Mouse (Mus musculus): ENCODE measurements around the gene Dnajc6. TPM values are rescaled to one million over a fixed set of nuclear protein-coding genes. Genes with fewer than 3 reads are reported as not detected.

The Dnajc6 gene
- polyA plus RNA-seq, 1 experiment from 2014 or later = 1.7 TPM

DNA sequence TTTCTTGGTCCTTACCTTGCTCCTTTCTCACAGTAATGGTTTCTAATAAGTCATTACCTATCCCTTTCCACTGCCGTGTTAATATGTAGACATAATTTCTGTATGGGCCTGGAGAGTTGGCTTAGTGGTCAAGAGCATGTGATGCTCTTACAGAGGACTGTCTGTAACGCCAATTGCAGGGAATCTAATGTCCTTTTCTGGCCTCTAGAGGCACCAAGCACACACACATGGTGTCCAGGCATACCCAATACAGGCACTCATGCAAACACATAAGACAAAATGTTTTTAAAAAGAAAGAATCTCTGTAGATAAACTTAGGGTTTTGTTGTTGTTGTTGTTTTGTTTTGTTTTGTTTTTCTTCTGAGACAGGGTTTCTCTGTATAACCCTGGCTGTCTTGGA, 121.3 kb downstream of the Dnajc6 start:
- H3K36me3 ChIP-seq = no peaks in the 10 kb centered on the region
- H3K9ac ChIP-seq = no peak overlapping the region
- H3K4me2 ChIP-seq = no peak overlapping the region
- ATAC-seq (ENCODE audit: insufficient read depth, low FRiP score, low read depth) = no peak
- H3K27me3 ChIP-seq (replicated peaks) = no peaks in the 10 kb centered on the region
- no peaks in the 10 kb centered on the region for H3K9me3 ChIP-seq
- no peak overlapping the region for H3K4me3 ChIP-seq (replicated peaks)
- H3K27ac ChIP-seq = no peak overlapping the region
- no peaks in the 10 kb centered on the region for H3K4me1 ChIP-seq
- 60% methylated on average over 2 of the region's 2 CpGs for WGBS

DNA sequence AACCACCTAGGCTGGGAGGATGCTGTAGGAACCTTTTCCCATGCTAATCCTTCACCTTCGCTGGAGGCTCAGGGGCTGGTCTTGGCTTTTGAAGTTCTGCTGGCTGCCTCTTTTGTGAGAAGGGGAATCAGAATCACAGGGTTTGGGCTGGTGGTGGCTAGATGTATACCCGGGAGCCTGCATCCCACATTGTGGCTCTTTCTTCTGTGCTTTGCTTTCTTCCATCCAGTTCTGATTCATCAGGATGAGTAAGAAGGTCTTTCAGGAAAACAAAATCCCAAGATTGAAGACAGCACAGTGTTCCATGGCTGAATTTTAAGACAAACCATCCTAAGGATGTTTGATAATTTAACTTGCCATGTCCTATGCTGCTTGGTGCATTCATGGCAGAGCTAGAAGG, 123.8 kb downstream of the Dnajc6 start:
- Histone ChIP-seq H3K4me1 (no peaks in the 10 kb centered on the region), H3K4me2 (no peak overlapping the region), H3K4me3 (replicated peaks) (no peak overlapping the region), H3K27me3 (replicated peaks) (no peaks in the 10 kb centered on the region), H3K9me3 (no peaks in the 10 kb centered on the region), H3K9ac (no peak overlapping the region), H3K36me3 (no peaks in the 10 kb centered on the region), H3K27ac (no peak overlapping the region)
- no peak for ATAC-seq (ENCODE audit: insufficient read depth, low FRiP score, low read depth)
- 52% methylated on average over 2 of the region's 2 CpGs for WGBS

GRCm38 (mm10) chr4:101621241-101621640, 124.8 kb downstream of the Dnajc6 start:
- H3K4me3 ChIP-seq (replicated peaks) = no peak overlapping the region
- no peaks in the 10 kb centered on the region for H3K9me3 ChIP-seq
- no peaks in the 10 kb centered on the region for H3K36me3 ChIP-seq
- no peak for ATAC-seq (ENCODE audit: insufficient read depth, low FRiP score, low read depth)
- H3K4me1 ChIP-seq = no peaks in the 10 kb centered on the region
- H3K4me2 ChIP-seq = no peak overlapping the region
- H3K27me3 ChIP-seq (replicated peaks) = no peaks in the 10 kb centered on the region
- H3K9ac ChIP-seq = no peak overlapping the region
- no peak overlapping the region for H3K27ac ChIP-seq
- 85% methylated on average over 5 of the region's 5 CpGs for WGBS

DNA sequence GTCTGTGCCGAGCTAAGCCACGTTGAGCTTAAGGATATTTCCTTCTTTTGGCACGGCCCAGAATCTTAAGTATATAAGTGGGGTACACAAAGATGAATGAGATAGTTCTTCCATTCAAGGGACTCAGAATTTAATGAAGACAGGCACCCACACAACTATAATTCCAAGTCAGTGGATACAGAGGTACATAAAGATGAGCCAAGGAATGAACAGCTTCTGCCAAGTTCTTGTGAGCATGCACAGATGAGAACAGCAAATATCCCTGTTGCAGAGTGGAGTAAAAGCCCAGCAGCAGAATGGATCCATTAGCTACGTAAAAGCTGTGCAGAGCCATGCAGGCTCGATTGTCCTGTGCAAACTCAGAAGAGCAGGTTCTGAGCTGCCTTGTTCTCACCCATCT, 128.8 kb downstream of the Dnajc6 start:
- no peaks in the 10 kb centered on the region for H3K4me1 ChIP-seq
- 78% methylated on average over 5 of the region's 5 CpGs for WGBS
- no peaks in the 10 kb centered on the region for H3K27me3 ChIP-seq (replicated peaks)
- no peaks in the 10 kb centered on the region for H3K9me3 ChIP-seq
- H3K9ac ChIP-seq = no peak overlapping the region
- H3K27ac ChIP-seq = no peak overlapping the region
- H3K4me2 ChIP-seq = no peak overlapping the region
- no peak overlapping the region for H3K4me3 ChIP-seq (replicated peaks)
- ATAC-seq (ENCODE audit: insufficient read depth, low FRiP score, low read depth) = no peak
- no peaks in the 10 kb centered on the region for H3K36me3 ChIP-seq

DNA sequence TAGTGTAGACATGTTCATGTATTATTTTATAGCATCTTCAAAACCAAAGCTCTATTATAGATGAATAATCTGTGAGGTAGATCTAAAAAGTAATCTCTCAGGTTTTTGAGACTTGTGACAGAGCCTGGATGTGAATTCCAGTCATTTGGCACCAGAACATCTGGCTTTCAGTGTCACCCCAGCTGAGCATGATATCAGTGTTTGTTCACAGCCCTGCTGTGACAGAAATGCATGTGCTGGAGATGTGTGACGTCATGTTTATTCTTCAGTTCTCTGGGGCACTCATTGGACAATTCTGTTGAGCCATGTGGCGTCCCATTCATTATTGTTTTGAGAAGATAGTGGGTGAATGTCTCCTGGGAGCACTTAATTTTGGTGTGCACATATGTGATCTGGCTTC, 139.1 kb downstream of the Dnajc6 start:
- WGBS = 56% methylated on average over 2 of the region's 2 CpGs
- H3K4me2 ChIP-seq = no peak overlapping the region

DNA sequence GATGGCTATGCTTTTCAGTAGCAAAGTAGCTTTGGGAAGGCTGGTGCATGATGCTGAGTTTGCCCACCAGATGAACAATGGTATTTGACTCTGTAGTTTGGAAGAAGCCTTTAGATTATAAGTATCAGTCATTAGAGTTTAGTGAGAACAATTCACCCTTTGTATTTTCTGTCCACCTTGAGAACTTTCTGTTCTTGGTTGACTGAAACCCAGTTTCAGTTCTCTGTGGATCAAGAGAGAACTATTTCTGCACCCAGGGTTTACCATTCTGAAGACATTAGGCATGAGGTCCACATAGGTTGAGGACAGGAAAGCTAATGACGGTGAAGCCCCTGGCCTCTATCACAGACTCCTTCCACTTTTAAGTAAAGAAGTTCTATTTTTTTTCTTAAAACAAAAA, 141.0 kb downstream of the Dnajc6 start:
- Histone ChIP-seq H3K4me2 (no peak overlapping the region), H3K27me3 (replicated peaks) (no peaks in the 10 kb centered on the region), H3K9ac (no peak overlapping the region), H3K4me1 (no peaks in the 10 kb centered on the region), H3K4me3 (replicated peaks) (no peak overlapping the region), H3K27ac (no peak overlapping the region), H3K9me3 (no peaks in the 10 kb centered on the region), H3K36me3 (no peaks in the 10 kb centered on the region)
- WGBS = 89% methylated on average over 1 of the region's 1 CpGs
- ATAC-seq (ENCODE audit: insufficient read depth, low FRiP score, low read depth) = no peak

More for the DNA sequence above, 139.1 kb downstream of the Dnajc6 start:
- Histone ChIP-seq H3K9me3 (no peaks in the 10 kb centered on the region), H3K27me3 (replicated peaks) (no peaks in the 10 kb centered on the region), H3K27ac (no peak overlapping the region), H3K4me1 (no peaks in the 10 kb centered on the region), H3K36me3 (no peaks in the 10 kb centered on the region), H3K4me3 (replicated peaks) (no peak overlapping the region), H3K9ac (no peak overlapping the region)
- ATAC-seq (ENCODE audit: insufficient read depth, low FRiP score, low read depth) = no peak

DNA sequence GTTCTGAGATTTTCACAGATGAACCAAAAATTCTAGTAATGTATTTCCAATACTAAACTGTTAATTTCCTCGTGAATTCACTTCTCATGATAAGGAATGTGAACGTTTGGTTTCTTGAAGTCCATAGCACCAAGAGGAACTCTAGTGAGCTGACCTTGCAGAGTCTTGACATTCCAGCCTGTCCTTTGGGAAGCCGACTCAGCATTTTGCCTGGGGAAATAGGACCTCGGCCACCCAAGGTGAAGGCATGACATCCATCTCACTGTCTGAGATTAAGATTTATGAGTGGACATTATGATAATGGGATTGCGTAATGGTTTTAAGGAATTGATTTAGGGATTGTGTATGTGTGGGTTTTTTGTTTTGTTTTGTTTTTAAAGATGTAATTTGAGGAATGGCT, 144.2 kb downstream of the Dnajc6 start:
- no peaks in the 10 kb centered on the region for H3K36me3 ChIP-seq
- no peak overlapping the region for H3K4me2 ChIP-seq
- 53% methylated on average over 5 of the region's 5 CpGs for WGBS
- no peak overlapping the region for H3K27ac ChIP-seq
- H3K9ac ChIP-seq = no peak overlapping the region
- no peaks in the 10 kb centered on the region for H3K9me3 ChIP-seq
- no peaks in the 10 kb centered on the region for H3K4me1 ChIP-seq
- no peak for ATAC-seq (ENCODE audit: insufficient read depth, low FRiP score, low read depth)
- no peak overlapping the region for H3K4me3 ChIP-seq (replicated peaks)
- H3K27me3 ChIP-seq (replicated peaks) = no peaks in the 10 kb centered on the region

GRCm38 (mm10) chr4:101642708-101643107, 146.3 kb downstream of the Dnajc6 start:
- no peaks in the 10 kb centered on the region for H3K9me3 ChIP-seq
- ATAC-seq (ENCODE audit: insufficient read depth, low FRiP score, low read depth) = no peak
- H3K4me2 ChIP-seq = no peak overlapping the region
- H3K4me1 ChIP-seq = 0 out of 2 replicates have a peak, but pooled peaks cover 2% of the 10 kb centered on the region
- no peak overlapping the region for H3K27ac ChIP-seq
- no peaks in the 10 kb centered on the region for H3K36me3 ChIP-seq
- H3K4me3 ChIP-seq (replicated peaks) = no peak overlapping the region
- no peak overlapping the region for H3K9ac ChIP-seq
- 80% methylated on average over 6 of the region's 6 CpGs for WGBS
- H3K27me3 ChIP-seq (replicated peaks) = no peaks in the 10 kb centered on the region

DNA sequence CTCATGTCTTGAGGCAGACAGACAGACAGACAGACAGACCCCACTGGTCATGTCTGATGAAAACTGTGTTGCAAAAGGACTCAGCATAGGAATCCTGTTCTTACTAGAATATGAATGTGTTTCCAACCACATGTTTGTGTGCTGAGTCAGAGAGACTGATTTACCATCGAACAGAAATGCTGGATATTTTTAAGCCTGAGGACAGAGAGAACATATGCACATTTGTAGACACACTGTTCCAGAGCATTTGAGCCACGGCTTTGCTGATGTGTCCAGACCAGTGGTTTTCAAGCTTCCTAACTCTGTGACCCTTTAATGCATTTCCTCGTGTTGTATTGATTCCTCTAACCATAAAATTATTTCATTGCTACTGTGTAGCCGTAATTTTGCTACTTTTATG, 146.8 kb downstream of the Dnajc6 start:
- H3K4me2 ChIP-seq = no peak overlapping the region
- no peaks in the 10 kb centered on the region for H3K36me3 ChIP-seq
- no peak for ATAC-seq (ENCODE audit: insufficient read depth, low FRiP score, low read depth)
- 84% methylated on average over 4 of the region's 4 CpGs for WGBS
- H3K4me1 ChIP-seq = 0 out of 2 replicates have a peak, but pooled peaks cover 2% of the 10 kb centered on the region
- H3K27me3 ChIP-seq (replicated peaks) = no peaks in the 10 kb centered on the region
- H3K9ac ChIP-seq = no peak overlapping the region
- H3K27ac ChIP-seq = no peak overlapping the region
- H3K9me3 ChIP-seq = no peaks in the 10 kb centered on the region
- no peak overlapping the region for H3K4me3 ChIP-seq (replicated peaks)

GRCm38 (mm10) chr4:101646857-101647195, 150.4 kb downstream of the Dnajc6 start:
- Histone ChIP-seq H3K36me3 (no peaks in the 10 kb centered on the region), H3K4me2 (peak overlapping the region; percentile 73), H3K4me3 (replicated peaks) (peak overlapping the region; percentile 79), H3K9me3 (no peaks in the 10 kb centered on the region), H3K27ac (peak overlapping the region; percentile 81), H3K27me3 (replicated peaks) (no peaks in the 10 kb centered on the region), H3K4me1 (peaks cover 6% of the 10 kb centered on the region; the same call in 1 of the 2 replicates), H3K9ac (peak overlapping the region; percentile 61)
- peak; percentile 4 for ATAC-seq (ENCODE audit: insufficient read depth, low FRiP score, low read depth)
- WGBS = 0% methylated on average over 8 of the region's 8 CpGs

DNA sequence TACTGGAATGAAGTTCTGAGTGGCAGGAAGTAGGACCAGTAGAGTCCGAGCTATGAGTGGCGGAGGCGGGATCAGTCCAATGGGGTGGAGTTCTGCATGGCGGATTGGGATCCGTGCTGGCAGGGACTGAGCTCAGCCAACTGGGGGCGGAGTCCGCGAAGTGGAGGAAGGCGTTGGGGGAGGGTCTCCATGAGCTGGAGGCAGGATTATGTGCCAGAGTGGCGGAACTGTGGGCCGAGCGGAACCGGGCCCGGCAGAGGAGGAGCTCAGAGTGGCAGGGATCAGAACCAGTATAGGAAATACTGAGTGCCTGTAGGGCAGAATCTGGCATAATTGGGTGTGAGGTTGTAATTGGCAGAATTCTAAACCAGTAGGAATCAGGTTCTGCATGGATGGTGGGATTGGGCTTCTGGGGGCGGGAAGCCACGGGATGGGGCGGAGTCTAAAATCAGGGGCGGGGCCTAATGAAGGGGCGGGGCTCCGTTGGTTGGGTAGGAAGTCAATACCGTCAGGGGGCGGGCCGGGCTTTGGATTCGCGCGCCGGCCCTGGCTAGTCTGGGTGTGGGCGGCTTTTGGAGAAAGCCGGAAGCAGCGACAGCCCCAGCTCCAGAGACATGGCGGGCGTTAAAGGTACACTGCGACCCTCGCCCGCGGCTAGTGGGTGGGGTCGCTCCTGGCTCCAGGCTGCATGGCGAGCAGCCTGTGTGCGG, 150.9 kb downstream of the Dnajc6 start, which contains the start of gene Leprot:
Gene Leprot, plus strand, starts transcription at position 523 of the 710 bp plus-strand sequence.
- ATAC-seq (ENCODE audit: insufficient read depth, low FRiP score, low read depth) = peak; percentile 98
- WGBS = under 1% methylated on average over 39 of the region's 39 CpGs

GRCm38 (mm10) chr4:101647976-101648642, 151.7 kb downstream of the Dnajc6 start:
- Histone ChIP-seq H3K4me3 (replicated peaks) (peak overlapping the region; percentile 79), H3K36me3 (no peaks in the 10 kb centered on the region), H3K4me1 (peaks cover 6% of the 10 kb centered on the region; the same call in 1 of the 2 replicates), H3K9ac (peak overlapping the region; percentile 85), H3K27ac (peak overlapping the region; percentile 91), H3K27me3 (replicated peaks) (no peaks in the 10 kb centered on the region), H3K4me2 (peak overlapping the region; percentile 55), H3K9me3 (no peaks in the 10 kb centered on the region)
- WGBS = 0% methylated on average over 20 of the region's 20 CpGs
- ATAC-seq (ENCODE audit: insufficient read depth, low FRiP score, low read depth) = no peak

More for the DNA sequence above, 150.9 kb downstream of the Dnajc6 start, which contains the start of gene Leprot:
- Histone ChIP-seq H3K9ac (peak within 1 kb of the TSS; percentile 85), H3K4me3 (replicated peaks) (peak within 1 kb of the TSS; percentile 79), H3K4me1 (peaks cover 6% of the 10 kb centered on the region; the same call in 1 of the 2 replicates), H3K27ac (peak within 1 kb of the TSS; percentile 91), H3K27me3 (replicated peaks) (no peaks in the 10 kb centered on the region), H3K36me3 (no peaks in the 10 kb centered on the region), H3K4me2 (peak within 1 kb of the TSS; percentile 73), H3K9me3 (no peaks in the 10 kb centered on the region)

Measured in stomach, embryonic 15.5 days (tissue).